Mouse (Mus musculus) cerebellum, adult 2 months (tissue): ENCODE data around the gene Kncn.

Source experiments
- CTCF ChIP-seq: fragments of 200-500 bp; IDR thresholded peaks from 2 replicates; pipeline ENCODE4 v1.5.1; 2011; ENCODE audit warnings: low read depth, mild to moderate bottlenecking, control low read depth, low read length, moderate library complexity, borderline replicate concordance; ENCODE audit not compliant: insufficient read depth
- POLR2A ChIP-seq: fragments of 200-500 bp; IDR thresholded peaks from 2 replicates; pipeline ENCODE4 v1.6.1; 2011; ENCODE audit warnings: low read length, control low read depth, borderline replicate concordance; ENCODE audit not compliant: insufficient read depth

DNA sequence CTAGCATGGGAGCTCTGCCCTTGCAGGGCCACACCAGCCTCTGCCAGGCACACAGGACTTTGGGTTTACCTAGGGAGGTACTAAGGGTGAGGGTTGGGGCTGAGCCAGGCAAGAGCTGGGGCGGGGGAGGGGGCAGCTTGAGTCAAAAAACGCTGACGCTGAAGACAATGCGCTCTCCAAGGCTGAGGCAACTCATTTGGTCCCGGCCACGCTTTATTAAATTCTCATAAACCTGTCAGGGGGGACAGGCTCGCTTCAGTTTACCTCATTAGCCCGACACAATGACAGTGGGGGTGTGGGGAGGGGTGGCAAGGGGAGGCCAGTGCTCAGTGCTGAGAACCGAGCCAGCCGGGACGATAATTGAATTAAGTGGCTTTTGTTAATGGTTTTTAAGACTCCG is 20.2 kb downstream of the Kncn start:
- TF ChIP-seq CTCF (no peak), POLR2A (no peak)
